Mouse (Mus musculus) cerebellum, postnatal 36 days (tissue): Measurements from ENCODE around the gene Setd4.
"Not testable (repeated sequence)": the region's sequence is repeated elsewhere in the genome, so short reads cannot be mapped to it uniquely, and the experiment has no call there.

Experiments used
- DNase-seq, 2 experiments: peaks; one replicate each; pipeline ENCODE4 v3.0.0; 2021 to 2022; ENCODE audit warnings: mixed read lengths in 2 of 2

Setd4 gene

GRCm38 (mm10) chr16:93603439-93604212 lies at the start of gene Setd4:
Gene Setd4 (minus strand): TSS chr16:93604063.
- peak; percentile 94 to 96 for DNase-seq

- DNase-seq = no peak
Observed at GRCm38 (mm10) chr16:93648441-93649183, 44.7 kb upstream of the Setd4 start.

- no peak for DNase-seq
Observed at GRCm38 (mm10) chr16:93644006-93644405, 40.1 kb upstream of the Setd4 start.

GRCm38 (mm10) chr16:93627761-93628400 lies 24.0 kb upstream of the Setd4 start, which contains the start of gene Gm5678:
Gene Gm5678 (plus strand): TSS chr16:93628097.
- no peak for DNase-seq

GRCm38 (mm10) chr16:93626745-93627144 lies 22.9 kb upstream of the Setd4 start:
- peak in 1 of 2 experiments; percentile 12 for DNase-seq

GRCm38 (mm10) chr16:93624671-93625070 lies 20.8 kb upstream of the Setd4 start:
- no peak for DNase-seq

GRCm38 (mm10) chr16:93623759-93624158 lies 19.9 kb upstream of the Setd4 start:
- not testable (repeated sequence) for DNase-seq

GRCm38 (mm10) chr16:93615118-93615870 lies 11.4 kb upstream of the Setd4 start:
- peak; percentile 66 to 71 for DNase-seq

- DNase-seq = no peak
Observed at GRCm38 (mm10) chr16:93610961-93611360, 7.1 kb upstream of the Setd4 start.

GRCm38 (mm10) chr16:93609796-93610195 lies 5.9 kb upstream of the Setd4 start:
- no peak for DNase-seq

- no peak for DNase-seq
Observed at GRCm38 (mm10) chr16:93608731-93609130, 4.9 kb upstream of the Setd4 start.

- DNase-seq = peak; percentile 80 to 83
Observed at GRCm38 (mm10) chr16:93607669-93608101, 3.8 kb upstream of the Setd4 start.

- no peak for DNase-seq
Observed at GRCm38 (mm10) chr16:93606146-93606545, 2.3 kb upstream of the Setd4 start.

- DNase-seq = no peak
Observed at GRCm38 (mm10) chr16:93605553-93605952, 1.7 kb upstream of the Setd4 start, which contains the start of gene Cbr1. Gene Cbr1 (plus strand): TSS chr16:93605853.

GRCm38 (mm10) chr16:93604481-93604969 lies 662 bp upstream of the Setd4 start:
- DNase-seq = peak; percentile 20 to 34

GRCm38 (mm10) chr16:93599461-93599860 lies 4.4 kb downstream of the Setd4 start:
- DNase-seq = no peak

GRCm38 (mm10) chr16:93597551-93597950 lies 6.3 kb downstream of the Setd4 start:
- DNase-seq = no peak

GRCm38 (mm10) chr16:93596807-93597206 lies 7.1 kb downstream of the Setd4 start:
- no peak for DNase-seq

GRCm38 (mm10) chr16:93595766-93596165 lies 8.1 kb downstream of the Setd4 start:
- DNase-seq = no peak

GRCm38 (mm10) chr16:93594448-93594847 lies 9.4 kb downstream of the Setd4 start:
- DNase-seq = no peak

GRCm38 (mm10) chr16:93593406-93593805 lies 10.5 kb downstream of the Setd4 start:
- no peak for DNase-seq

- DNase-seq = no peak
Observed at GRCm38 (mm10) chr16:93592711-93593110, 11.2 kb downstream of the Setd4 start.
